Mouse (Mus musculus) neural tube, embryonic 13.5 days (tissue): ENCODE results near the gene Btbd35f20. TPM values are rescaled to one million over a fixed set of nuclear protein-coding genes. Genes with fewer than 3 reads are reported as not detected.
"Not testable (repeated sequence)": the region's sequence is repeated elsewhere in the genome, so short reads cannot be mapped to it uniquely, and the experiment has no call there.

Experiments used
- ATAC-seq: fragments of 200-750 bp; cut with Nextera tagmentation; 2 replicates; pipeline ENCODE4 v1.8.0; 2017; ENCODE audit warnings: low read depth, mild to moderate bottlenecking, moderate TSS enrichment, moderate library complexity
- H3K27ac ChIP-seq: fragments of 300-500 bp; sonication (generic); replicated peaks from 2 replicates; pipeline ENCODE4 v1.5.1; 2015; ENCODE audit warnings: moderate library complexity, mild to moderate bottlenecking, inconsistent platforms
- H3K27me3 ChIP-seq: fragments of 300-500 bp; sonication (generic); 2 replicates; pipeline ENCODE4 v1.6.1; 2015; ENCODE audit warnings: mild to moderate bottlenecking, inconsistent platforms
- H3K36me3 ChIP-seq: fragments of 300-500 bp; sonication (generic); 2 replicates; pipeline ENCODE4 v1.6.1; 2015; ENCODE audit warnings: mild to moderate bottlenecking, inconsistent platforms
- H3K4me1 ChIP-seq: fragments of 300-500 bp; sonication (generic); replicated peaks from 2 replicates; pipeline ENCODE4 v1.6.1; 2015; ENCODE audit warnings: inconsistent platforms
- H3K4me2 ChIP-seq: fragments of 300-500 bp; sonication (generic); 2 replicates; pipeline ENCODE4 v1.6.1; 2015; ENCODE audit warnings: inconsistent platforms, mild to moderate bottlenecking, moderate library complexity
- H3K4me3 ChIP-seq: fragments of 300-500 bp; sonication (generic); 2 replicates; pipeline ENCODE4 v1.5.1; 2015; ENCODE audit warnings: mild to moderate bottlenecking, inconsistent platforms
- H3K9ac ChIP-seq: fragments of 300-500 bp; sonication (generic); 2 replicates; pipeline ENCODE4 v1.6.1; 2015; ENCODE audit warnings: moderate library complexity, mild to moderate bottlenecking, inconsistent platforms
- H3K9me3 ChIP-seq: fragments of 300-500 bp; sonication (generic); 2 replicates; pipeline ENCODE4 v1.6.1; 2016; ENCODE audit warnings: inconsistent platforms
- WGBS: fragments of 180-500 bp; shearing (Covaris S2); methylation state at CpG from one replicate; pipeline ENCODE4 v1.1.7; 2015; 5-methylcytosine and 5-hydroxymethylcytosine counted together
- polyA plus RNA-seq: library from polyadenylated mRNA; unstranded; fragments of >200 nt; fragmentation: Nextera tagmentation; extraction: Ambion mirVana; gene quantifications from 2 replicates; pipeline ENCODE4 v1.2.1, GENCODE M21; 2015

The Btbd35f20 gene
- not detected in 2 replicates for polyA plus RNA-seq

DNA sequence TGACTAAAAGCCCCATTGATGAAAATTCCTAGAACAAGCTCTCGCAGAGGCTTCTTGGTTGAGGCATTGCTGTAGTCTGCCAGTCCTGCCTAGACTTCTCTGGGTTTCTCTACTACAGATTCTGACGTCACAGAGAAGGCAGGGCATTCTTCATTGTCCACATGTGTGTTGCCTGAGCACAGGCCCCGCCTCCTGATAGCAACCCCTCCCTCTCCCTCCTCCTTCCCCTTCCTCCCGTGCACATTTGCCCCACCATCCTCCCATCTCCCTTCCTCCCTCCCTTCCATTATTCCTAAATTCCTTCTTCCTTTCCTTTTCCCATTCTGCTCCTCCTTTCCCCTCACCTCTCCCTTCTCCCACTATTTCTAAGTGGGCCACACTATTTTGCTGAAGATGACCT lies at the start of gene Btbd35f20:
Gene Btbd35f20, minus strand, starts transcription at position 101 of the 400 bp plus-strand sequence.
- not testable (repeated sequence) for H3K9ac ChIP-seq, H3K36me3 ChIP-seq, ATAC-seq, H3K4me3 ChIP-seq, H3K4me1 ChIP-seq, H3K9me3 ChIP-seq, H3K4me2 ChIP-seq, H3K27ac ChIP-seq, H3K27me3 ChIP-seq
- no CpG with 5 or more reads among the region's 4 CpGs for WGBS

Other genes starting within 250 kb of the Btbd35f20 start
- not detected in 2 replicates for gene Btbd35f28, start 94.7 kb downstream of the Btbd35f20 start, polyA plus RNA-seq
- gene Btbd35f17, start 79.4 kb upstream of the Btbd35f20 start, polyA plus RNA-seq, result not detected in 2 replicates